Mouse (Mus musculus): Measurements from ENCODE around the gene Osgin1. TPM values are rescaled to one million over a fixed set of nuclear protein-coding genes. Genes with fewer than 3 reads are reported as not detected.
A peak's percentile ranks its signal among the peaks of the same experiment; 100 is the strongest.

Gene Osgin1
- polyA plus RNA-seq (2015; fragmentation: Nextera tagmentation; extraction: Ambion mirVana), result 0.14 and 0.37 TPM in 2 replicates

GRCm38 (mm10) chr8:119433582-119434174 is at the start of gene Osgin1:
TSS of gene Osgin1 (plus strand) at chr8:119434124.
- Histone ChIP-seq H3K27me3 (no peaks in the 10 kb centered on the region), H3K9ac (no peak within 1 kb of the TSS), H3K27ac (no peak within 1 kb of the TSS), H3K9me3 (replicated peaks) (no peaks in the 10 kb centered on the region), H3K4me2 (no peak within 1 kb of the TSS), H3K4me1 (no peaks in the 10 kb centered on the region), H3K36me3 (ENCODE audit: poor library complexity, severe bottlenecking) (no peaks in the 10 kb centered on the region), H3K4me3 (no peak within 1 kb of the TSS)
- 91% methylated on average over 13 of the region's 13 CpGs for WGBS
- no peak for ATAC-seq

GRCm38 (mm10) chr8:119384478-119384877 is 49.4 kb upstream of the Osgin1 start:
- Histone ChIP-seq H3K27me3 (peaks cover 3% of the 10 kb centered on the region; the same call in 1 of the 2 replicates), H3K4me1 (no peaks in the 10 kb centered on the region), H3K9ac (no peak overlapping the region), H3K36me3 (ENCODE audit: poor library complexity, severe bottlenecking) (no peaks in the 10 kb centered on the region), H3K9me3 (replicated peaks) (no peaks in the 10 kb centered on the region), H3K27ac (no peak overlapping the region), H3K4me3 (no peak overlapping the region), H3K4me2 (no peak overlapping the region)
- WGBS, result 24% methylated on average over 10 of the region's 10 CpGs
- ATAC-seq, result peak; percentile 24; the same call in 1 of the 2 replicates

GRCm38 (mm10) chr8:119385854-119386253 is 48.1 kb upstream of the Osgin1 start:
- peaks cover 3% of the 10 kb centered on the region; the same call in 1 of the 2 replicates for H3K27me3 ChIP-seq
- 75% methylated on average over 6 of the region's 6 CpGs for WGBS
- H3K4me1 ChIP-seq, result no peaks in the 10 kb centered on the region

GRCm38 (mm10) chr8:119386988-119387387 is 46.9 kb upstream of the Osgin1 start:
- WGBS, result 81% methylated on average over 6 of the region's 6 CpGs
- no peaks in the 10 kb centered on the region for H3K36me3 ChIP-seq (ENCODE audit: poor library complexity, severe bottlenecking)
- no peak overlapping the region for H3K4me3 ChIP-seq
- no peak overlapping the region for H3K9ac ChIP-seq
- H3K27me3 ChIP-seq, result peaks cover 5% of the 10 kb centered on the region; the same call in 1 of the 2 replicates
- H3K9me3 ChIP-seq (replicated peaks), result no peaks in the 10 kb centered on the region
- H3K4me2 ChIP-seq, result no peak overlapping the region
- no peaks in the 10 kb centered on the region for H3K4me1 ChIP-seq
- no peak for ATAC-seq
- no peak overlapping the region for H3K27ac ChIP-seq

More at GRCm38 (mm10) chr8:119385854-119386253, 48.1 kb upstream of the Osgin1 start:
- H3K4me3 ChIP-seq, result no peak overlapping the region
- H3K9me3 ChIP-seq (replicated peaks), result no peaks in the 10 kb centered on the region
- H3K36me3 ChIP-seq (ENCODE audit: poor library complexity, severe bottlenecking), result no peaks in the 10 kb centered on the region
- H3K9ac ChIP-seq, result no peak overlapping the region
- no peak overlapping the region for H3K27ac ChIP-seq
- ATAC-seq, result no peak
- H3K4me2 ChIP-seq, result no peak overlapping the region

- no peaks in the 10 kb centered on the region for H3K9me3 ChIP-seq (replicated peaks)
- 0 out of 2 replicates have a peak, but pooled peaks have one; percentile 15 for ATAC-seq
Measured at GRCm38 (mm10) chr8:119394097-119394496, 39.8 kb upstream of the Osgin1 start.

GRCm38 (mm10) chr8:119394524-119395026 is 39.3 kb upstream of the Osgin1 start, which contains the start of gene Mlycd:
TSS of gene Mlycd (plus strand) at chr8:119394878.
- 2% methylated on average over 25 of the region's 44 CpGs for WGBS
- ATAC-seq, result peak; percentile 97
- peak within 1 kb of the TSS; percentile 86 for H3K4me3 ChIP-seq

More at GRCm38 (mm10) chr8:119394097-119394496, 39.8 kb upstream of the Osgin1 start:
- 75% methylated on average over 9 of the region's 9 CpGs for WGBS
- peaks cover 2% of the 10 kb centered on the region; the same call in 1 of the 2 replicates for H3K27me3 ChIP-seq
- H3K27ac ChIP-seq, result no peak overlapping the region; the same call in 1 of the 2 replicates
- peaks cover 18% of the 10 kb centered on the region for H3K4me1 ChIP-seq
- peak overlapping the region; percentile 86 for H3K4me3 ChIP-seq
- H3K4me2 ChIP-seq, result peak overlapping the region; percentile 100
- no peaks in the 10 kb centered on the region for H3K36me3 ChIP-seq (ENCODE audit: poor library complexity, severe bottlenecking)
- peak overlapping the region; percentile 97 for H3K9ac ChIP-seq

GRCm38 (mm10) chr8:119395072-119395950 is 38.6 kb upstream of the Osgin1 start:
- WGBS, result 6% methylated on average over 74 of the region's 83 CpGs
- H3K4me2 ChIP-seq, result peak overlapping the region; percentile 100

More at GRCm38 (mm10) chr8:119394524-119395026, 39.3 kb upstream of the Osgin1 start, which contains the start of gene Mlycd:
- Histone ChIP-seq H3K27me3 (peaks cover 2% of the 10 kb centered on the region; the same call in 1 of the 2 replicates), H3K4me1 (peaks cover 18% of the 10 kb centered on the region), H3K4me2 (peak within 1 kb of the TSS; percentile 100), H3K9me3 (replicated peaks) (no peaks in the 10 kb centered on the region), H3K9ac (peak within 1 kb of the TSS; percentile 97), H3K27ac (peak within 1 kb of the TSS; percentile 90), H3K36me3 (ENCODE audit: poor library complexity, severe bottlenecking) (no peaks in the 10 kb centered on the region)

GRCm38 (mm10) chr8:119398558-119398957 is 35.4 kb upstream of the Osgin1 start:
- Histone ChIP-seq H3K9me3 (replicated peaks) (no peaks in the 10 kb centered on the region), H3K4me1 (peaks cover 18% of the 10 kb centered on the region), H3K4me3 (no peak overlapping the region), H3K4me2 (no peak overlapping the region), H3K27ac (no peak overlapping the region), H3K36me3 (ENCODE audit: poor library complexity, severe bottlenecking) (peaks cover 8% of the 10 kb centered on the region; the same call in 1 of the 2 replicates), H3K27me3 (no peaks in the 10 kb centered on the region), H3K9ac (no peak overlapping the region)
- 89% methylated on average over 9 of the region's 9 CpGs for WGBS
- no peak for ATAC-seq

More at GRCm38 (mm10) chr8:119395072-119395950, 38.6 kb upstream of the Osgin1 start:
- Histone ChIP-seq H3K36me3 (ENCODE audit: poor library complexity, severe bottlenecking) (no peaks in the 10 kb centered on the region), H3K4me3 (peak overlapping the region; percentile 86), H3K27ac (peak overlapping the region; percentile 90), H3K9ac (peak overlapping the region; percentile 97), H3K4me1 (peaks cover 18% of the 10 kb centered on the region), H3K9me3 (replicated peaks) (no peaks in the 10 kb centered on the region), H3K27me3 (peaks cover 2% of the 10 kb centered on the region; the same call in 1 of the 2 replicates)
- ATAC-seq, result peak; percentile 68

- Histone ChIP-seq H3K36me3 (ENCODE audit: poor library complexity, severe bottlenecking) (peaks cover 8% of the 10 kb centered on the region; the same call in 1 of the 2 replicates), H3K27me3 (no peaks in the 10 kb centered on the region), H3K9me3 (replicated peaks) (no peaks in the 10 kb centered on the region), H3K4me2 (no peak overlapping the region), H3K27ac (no peak overlapping the region), H3K9ac (no peak overlapping the region), H3K4me3 (no peak overlapping the region), H3K4me1 (peaks cover 15% of the 10 kb centered on the region)
- ATAC-seq, result no peak
- WGBS, result 80% methylated on average over 6 of the region's 6 CpGs
Measured at GRCm38 (mm10) chr8:119399255-119399654, 34.7 kb upstream of the Osgin1 start.

GRCm38 (mm10) chr8:119400122-119400671 is 33.7 kb upstream of the Osgin1 start:
- Histone ChIP-seq H3K27ac (no peak overlapping the region), H3K4me3 (no peak overlapping the region), H3K9me3 (replicated peaks) (no peaks in the 10 kb centered on the region), H3K9ac (no peak overlapping the region), H3K4me1 (peaks cover 13% of the 10 kb centered on the region), H3K36me3 (ENCODE audit: poor library complexity, severe bottlenecking) (peaks cover 17% of the 10 kb centered on the region), H3K27me3 (no peaks in the 10 kb centered on the region), H3K4me2 (no peak overlapping the region)
- 88% methylated on average over 9 of the region's 9 CpGs for WGBS
- no peak for ATAC-seq

- Histone ChIP-seq H3K36me3 (ENCODE audit: poor library complexity, severe bottlenecking) (peaks cover 19% of the 10 kb centered on the region), H3K4me2 (no peak overlapping the region), H3K4me3 (no peak overlapping the region), H3K4me1 (peaks cover 6% of the 10 kb centered on the region), H3K27me3 (no peaks in the 10 kb centered on the region), H3K9me3 (replicated peaks) (no peaks in the 10 kb centered on the region), H3K27ac (no peak overlapping the region), H3K9ac (no peak overlapping the region)
- ATAC-seq, result no peak
- WGBS, result 82% methylated on average over 3 of the region's 3 CpGs
Measured at GRCm38 (mm10) chr8:119400904-119401303, 33.0 kb upstream of the Osgin1 start.

All from forebrain, embryonic 13.5 days (tissue).